Mouse (Mus musculus) midbrain, embryonic 14.5 days (tissue): ENCODE measurements around the gene Nectin3. TPM values are rescaled to one million over a fixed set of nuclear protein-coding genes. Genes with fewer than 3 reads are reported as not detected.

Experiments
- ATAC-seq: fragments of 200-750 bp; cut with Nextera tagmentation; 2 replicates; pipeline ENCODE4 v1.8.0; 2017; ENCODE audit warnings: moderate number of reproducible peaks, moderate library complexity; ENCODE audit not compliant: low FRiP score, low TSS enrichment
- DNase-seq: peaks from one replicate; pipeline ENCODE4 v3.0.0-alpha.2; 2015
- H3K27ac ChIP-seq: fragments of 300-500 bp; sonication (generic); replicated peaks from 2 replicates; pipeline ENCODE4 v1.5.1; 2014; ENCODE audit warnings: mild to moderate bottlenecking, low read depth, low read length, moderate library complexity
- H3K27me3 ChIP-seq: fragments of 300-500 bp; sonication (generic); 2 replicates; pipeline ENCODE4 v1.6.1; 2014; ENCODE audit warnings: low read length, control low read depth, mixed read lengths; ENCODE audit not compliant: control insufficient read depth, insufficient read depth
- H3K36me3 ChIP-seq: fragments of 300-500 bp; sonication (generic); 2 replicates; pipeline ENCODE4 v1.6.1; 2014; ENCODE audit warnings: low read length, control low read depth; ENCODE audit not compliant: control insufficient read depth, insufficient read depth
- H3K4me1 ChIP-seq: fragments of 300-500 bp; sonication (generic); 2 replicates; pipeline ENCODE4 v1.6.1; 2014; ENCODE audit warnings: mild to moderate bottlenecking, antibody characterized with exemption, low read length, control low read depth; ENCODE audit not compliant: control insufficient read depth, insufficient read depth
- H3K4me2 ChIP-seq: fragments of 300-500 bp; sonication (generic); 2 replicates; pipeline ENCODE4 v1.6.1; 2014; ENCODE audit warnings: mild to moderate bottlenecking, low read length, moderate library complexity
- H3K4me3 ChIP-seq: fragments of 300-500 bp; sonication (generic); replicated peaks from 2 replicates; pipeline ENCODE4 v1.5.1; 2014; ENCODE audit warnings: low read depth, low read length
- H3K9ac ChIP-seq: fragments of 300-500 bp; sonication (generic); replicated peaks from 2 replicates; pipeline ENCODE4 v1.6.1; 2014; ENCODE audit warnings: mild to moderate bottlenecking, low read length, moderate library complexity
- H3K9me3 ChIP-seq: fragments of 300-500 bp; sonication (generic); 2 replicates; pipeline ENCODE4 v1.6.1; 2016; ENCODE audit warnings: low read length, control low read depth, mixed read lengths; ENCODE audit not compliant: control insufficient read depth
- WGBS: fragments of 180-500 bp; shearing (Covaris S2); extraction: QIAGEN DNeasy Blood & Tissue Kit; methylation state at CpG from one replicate; pipeline ENCODE4 v1.1.7; 2014; 5-methylcytosine and 5-hydroxymethylcytosine counted together
- polyA plus RNA-seq: library from polyadenylated mRNA; unstranded; fragments of >200 nt; fragmentation: Nextera tagmentation; extraction: Ambion mirVana; gene quantifications from 2 replicates; pipeline ENCODE4 v1.2.1, GENCODE M21; 2014

Gene Nectin3
- polyA plus RNA-seq, 1 experiment from 2014 or later = 41.3 TPM

- DNase-seq (no peak), ATAC-seq (no peak)
- WGBS = 93% methylated on average over 7 of the region's 7 CpGs
- Histone ChIP-seq H3K27ac (no peak overlapping the region), H3K36me3 (no peaks in the 10 kb centered on the region), H3K4me2 (no peak overlapping the region), H3K9me3 (no peaks in the 10 kb centered on the region), H3K27me3 (no peaks in the 10 kb centered on the region), H3K4me1 (peaks cover 7% of the 10 kb centered on the region; the same call in 1 of the 2 replicates), H3K9ac (no peak overlapping the region), H3K4me3 (no peak overlapping the region)
Observed at GRCm38 (mm10) chr16:46406844-46407639, 91.3 kb downstream of the Nectin3 start.

GRCm38 (mm10) chr16:46397945-46398344 is 100.4 kb downstream of the Nectin3 start:
- no peak overlapping the region for H3K4me3 ChIP-seq
- H3K9me3 ChIP-seq = no peaks in the 10 kb centered on the region
- ATAC-seq (no peak), DNase-seq (no peak)
- no peaks in the 10 kb centered on the region for H3K4me1 ChIP-seq
- no peak overlapping the region for H3K9ac ChIP-seq
- H3K36me3 ChIP-seq = peaks cover 4% of the 10 kb centered on the region; the same call in 1 of the 2 replicates
- H3K4me2 ChIP-seq = no peak overlapping the region
- H3K27ac ChIP-seq = no peak overlapping the region
- H3K27me3 ChIP-seq = no peaks in the 10 kb centered on the region
- WGBS = 91% methylated on average over 4 of the region's 4 CpGs

GRCm38 (mm10) chr16:46389415-46390033 is 108.8 kb downstream of the Nectin3 start:
- Histone ChIP-seq H3K9ac (no peak overlapping the region), H3K27me3 (no peaks in the 10 kb centered on the region), H3K9me3 (no peaks in the 10 kb centered on the region), H3K27ac (no peak overlapping the region; the same call in 1 of the 2 replicates), H3K4me3 (no peak overlapping the region), H3K36me3 (peaks cover 2% of the 10 kb centered on the region; the same call in 1 of the 2 replicates), H3K4me1 (peaks cover 26% of the 10 kb centered on the region; the same call in 1 of the 2 replicates), H3K4me2 (no peak overlapping the region)
- 18% methylated on average over 6 of the region's 6 CpGs for WGBS
- ATAC-seq = peak; percentile 51; the same call in 1 of the 2 replicates
- DNase-seq = no peak

GRCm38 (mm10) chr16:46388527-46389414 is 109.6 kb downstream of the Nectin3 start:
- Histone ChIP-seq H3K9me3 (no peaks in the 10 kb centered on the region), H3K27me3 (no peaks in the 10 kb centered on the region), H3K4me1 (peaks cover 26% of the 10 kb centered on the region; the same call in 1 of the 2 replicates), H3K4me3 (no peak overlapping the region), H3K9ac (no peak overlapping the region), H3K4me2 (no peak overlapping the region), H3K36me3 (no peaks in the 10 kb centered on the region), H3K27ac (no peak overlapping the region; the same call in 1 of the 2 replicates)
- 14% methylated on average over 11 of the region's 11 CpGs for WGBS
- peak; percentile 31; the same call in 1 of the 2 replicates for ATAC-seq
- DNase-seq = peak; percentile 44

- Histone ChIP-seq H3K27ac (no peak overlapping the region), H3K9me3 (no peaks in the 10 kb centered on the region), H3K36me3 (no peaks in the 10 kb centered on the region), H3K9ac (no peak overlapping the region), H3K4me3 (no peak overlapping the region), H3K27me3 (no peaks in the 10 kb centered on the region), H3K4me2 (no peak overlapping the region), H3K4me1 (peaks cover 13% of the 10 kb centered on the region; the same call in 1 of the 2 replicates)
- WGBS = 74% methylated on average over 5 of the region's 5 CpGs
- DNase-seq = no peak
- ATAC-seq = no peak
Observed at GRCm38 (mm10) chr16:46384279-46384678, 114.0 kb downstream of the Nectin3 start.

- Histone ChIP-seq H3K27me3 (no peaks in the 10 kb centered on the region), H3K4me1 (peaks cover 3% of the 10 kb centered on the region; the same call in 1 of the 2 replicates), H3K27ac (no peak overlapping the region), H3K9me3 (no peaks in the 10 kb centered on the region), H3K9ac (no peak overlapping the region), H3K36me3 (no peaks in the 10 kb centered on the region), H3K4me3 (no peak overlapping the region), H3K4me2 (no peak overlapping the region)
- no peak for DNase-seq
- 93% methylated on average over 4 of the region's 4 CpGs for WGBS
- no peak for ATAC-seq
Observed at GRCm38 (mm10) chr16:46383344-46383743, 115.0 kb downstream of the Nectin3 start.

- Histone ChIP-seq H3K9ac (no peak overlapping the region), H3K4me3 (no peak overlapping the region)
- WGBS = 80% methylated on average over 3 of the region's 3 CpGs
Observed at GRCm38 (mm10) chr16:46376575-46376974, 121.8 kb downstream of the Nectin3 start.

GRCm38 (mm10) chr16:46362022-46362421 is 136.3 kb downstream of the Nectin3 start:
- H3K27ac ChIP-seq = no peak overlapping the region
- ATAC-seq (no peak), DNase-seq (no peak)
- no peak overlapping the region for H3K9ac ChIP-seq
- no peak overlapping the region for H3K4me2 ChIP-seq
- H3K27me3 ChIP-seq = no peaks in the 10 kb centered on the region
- H3K4me3 ChIP-seq = no peak overlapping the region
- WGBS = 67% methylated on average over 6 of the region's 6 CpGs
- no peaks in the 10 kb centered on the region for H3K36me3 ChIP-seq
- no peaks in the 10 kb centered on the region for H3K4me1 ChIP-seq
- H3K9me3 ChIP-seq = no peaks in the 10 kb centered on the region

More at GRCm38 (mm10) chr16:46376575-46376974, 121.8 kb downstream of the Nectin3 start:
- no peaks in the 10 kb centered on the region for H3K36me3 ChIP-seq
- H3K4me2 ChIP-seq = no peak overlapping the region
- H3K9me3 ChIP-seq = no peaks in the 10 kb centered on the region
- no peaks in the 10 kb centered on the region for H3K4me1 ChIP-seq
- H3K27ac ChIP-seq = no peak overlapping the region
- H3K27me3 ChIP-seq = no peaks in the 10 kb centered on the region
- DNase-seq = no peak
- no peak for ATAC-seq
